Mouse (Mus musculus) B cell, adult (primary cell): ENCODE data around the gene Socs4. TPM values are rescaled to one million over a fixed set of nuclear protein-coding genes. Genes with fewer than 3 reads are reported as not detected.

Source experiments
- total RNA-seq: library from RNA; stranded (reverse); gene quantifications from 4 replicates; pipeline ENCODE4 v1.2.4, GENCODE M21; 2023; ENCODE audit not compliant: inconsistent age

Gene Socs4
- total RNA-seq, result 28.4 to 33.3 TPM (median 30.3 TPM) in 4 replicates

DNA sequence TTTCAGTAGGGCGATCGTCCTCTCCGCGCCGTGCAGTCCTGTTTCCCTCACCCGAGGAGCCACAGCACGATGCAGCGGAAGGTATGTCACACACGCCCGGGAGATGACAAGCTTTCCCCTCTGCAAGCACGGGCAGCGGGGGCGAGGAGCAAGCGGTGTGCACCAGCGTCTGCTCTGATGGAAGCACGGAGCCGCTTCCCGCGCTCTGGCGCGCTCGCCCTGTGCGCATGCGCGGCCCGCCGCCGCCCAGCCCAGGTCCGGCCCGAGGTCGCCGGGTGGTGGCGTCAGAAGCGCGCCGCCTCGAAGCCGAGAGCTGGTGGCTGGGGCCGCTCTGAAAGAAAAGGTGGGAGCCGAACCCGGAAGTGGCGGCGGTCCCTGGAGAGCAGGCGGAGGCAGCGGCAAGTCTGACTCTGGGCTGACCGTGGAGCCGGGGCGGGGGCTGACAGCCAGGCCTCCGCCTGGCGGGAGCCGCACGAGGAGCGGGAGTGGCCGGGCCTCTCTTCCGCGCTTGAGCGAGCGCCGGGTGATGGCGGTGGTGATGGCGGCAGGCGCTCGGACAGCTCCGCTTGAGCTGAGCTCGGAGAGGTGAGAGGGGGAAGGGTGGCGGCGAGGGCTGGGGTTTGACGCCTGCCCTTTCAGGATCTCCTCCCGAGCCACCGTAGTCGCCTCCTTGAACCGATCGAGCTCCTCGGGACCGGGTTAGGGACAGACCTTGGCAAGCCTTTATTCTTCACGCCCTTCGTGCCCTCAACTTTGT lies at the start of gene Socs4, which contains the start of gene Wdhd1:
Gene Socs4 (plus strand): TSS at position 295 of the 757 bp plus-strand sequence.
Gene Wdhd1 (minus strand): TSS at position 221 of the 757 bp plus-strand sequence.

GRCm38 (mm10) chr14:47297785-47298407 lies 21.2 kb downstream of the Socs4 start, which contains the start of gene Mapk1ip1l:
Gene Mapk1ip1l, plus strand, starts transcription at chr14:47298266.

Other genes starting within 250 kb of the Socs4 start
- 71.3 to 85.2 TPM (median 78.8 TPM) in 4 replicates for gene Gch1, start 87.5 kb upstream of the Socs4 start, total RNA-seq
- 21.0 to 35.2 TPM (median 23.7 TPM) in 4 replicates for gene Wdhd1, start 74 bp upstream of the Socs4 start, total RNA-seq
- gene Mapk1ip1l, start 21.3 kb downstream of the Socs4 start, total RNA-seq, result 139 to 165 TPM (median 157 TPM) in 4 replicates
- gene Lgals3, start 90.8 kb downstream of the Socs4 start, total RNA-seq, result 3.1 to 5.9 TPM (median 3.8 TPM) in 4 replicates
- 5.9 to 10.2 TPM (median 7.4 TPM) in 4 replicates for gene Dlgap5, start 141.5 kb downstream of the Socs4 start, total RNA-seq
- 13.6 to 19.2 TPM (median 16.5 TPM) in 4 replicates for gene Fbxo34, start 173.5 kb downstream of the Socs4 start, total RNA-seq